In the genomic region with DNA sequence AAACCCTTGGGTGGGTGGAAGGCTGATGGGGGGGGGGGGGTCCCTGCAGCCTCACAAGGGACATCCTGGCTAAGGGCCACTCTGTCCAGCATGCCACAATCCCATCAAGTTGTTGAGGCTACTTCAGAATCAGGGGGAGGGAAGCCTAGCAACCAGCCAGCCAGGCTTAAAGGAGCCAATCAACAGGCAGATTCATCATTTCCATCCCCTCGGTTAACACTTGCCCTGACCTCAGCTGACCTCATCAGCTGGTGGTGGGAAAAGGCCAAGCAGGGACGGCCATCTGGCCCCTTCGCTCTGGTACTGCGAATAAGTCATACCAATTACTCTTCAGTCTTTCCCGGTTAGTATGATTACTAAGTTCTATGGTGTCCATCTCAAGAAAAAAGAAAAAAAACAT, we compare ENCODE assay signal across 11 mouse cellular contexts. TPM values are rescaled to one million over a fixed set of nuclear protein-coding genes. Genes with fewer than 3 reads are reported as not detected.
A peak's percentile ranks its signal among the peaks of the same experiment; 100 is the strongest.
DNase-seq lines count a peak whose midpoint lies in the region; ATAC-seq and TF ChIP-seq lines count a peak whose summit lies in the region.
"Had no signal": no experiment of that assay in that cellular context is flagged by ENCODE, and none has a peak within 500 bp of the region (broad histone marks: within the 10 kb centered on the region; RNA-seq: fewer than 3 reads in every experiment).

No protein-coding gene starts in this region.

- no peak overlapping the region for H3K4me3 ChIP-seq in forebrain, embryonic 14.5 days (ENCODE audit: low read depth, low read length)
- no peak overlapping the region for H3K4me3 ChIP-seq in midbrain, postnatal 0 days (ENCODE audit: low read depth, low read length)
- H3K4me3 ChIP-seq in intestine, postnatal 0 days (ENCODE audit: low read depth, low read length) = no peak overlapping the region
- H3K4me3 ChIP-seq: heart, embryonic 10.5 days; liver, embryonic 15.5 days had no signal

- no peak overlapping the region for H3K4me2 ChIP-seq in forebrain, embryonic 14.5 days (ENCODE audit: low read length)
- H3K4me2 ChIP-seq in midbrain, postnatal 0 days (ENCODE audit: low read depth, low read length, poor library complexity, severe bottlenecking) = no peak overlapping the region
- no peak overlapping the region for H3K4me2 ChIP-seq in intestine, postnatal 0 days (replicated peaks; ENCODE audit: low read depth)
- H3K4me2 ChIP-seq: liver, embryonic 15.5 days had no signal

- H3K4me1 ChIP-seq in forebrain, embryonic 14.5 days (ENCODE audit: control insufficient read depth, insufficient read depth, low read length) = peaks cover 20% of the 10 kb centered on the region
- peaks cover 3% of the 10 kb centered on the region; the same call in 1 of the 2 replicates for H3K4me1 ChIP-seq in midbrain, postnatal 0 days (ENCODE audit: insufficient read depth, low read length)
- no peaks in the 10 kb centered on the region for H3K4me1 ChIP-seq in intestine, postnatal 0 days (replicated peaks; ENCODE audit: control insufficient read depth, insufficient read depth, low read length)

- no peaks in the 10 kb centered on the region for H3K27me3 ChIP-seq in forebrain, embryonic 14.5 days (replicated peaks; ENCODE audit: control insufficient read depth, insufficient read depth, low read length)
- no peaks in the 10 kb centered on the region for H3K27me3 ChIP-seq in midbrain, postnatal 0 days (ENCODE audit: insufficient read depth, low read length)
- no peaks in the 10 kb centered on the region for H3K27me3 ChIP-seq in intestine, postnatal 0 days (replicated peaks; ENCODE audit: control insufficient read depth, insufficient read depth, low read length)
- H3K27me3 ChIP-seq: CH12.LX; liver, embryonic 15.5 days had no signal

- peaks cover 11% of the 10 kb centered on the region for H3K36me3 ChIP-seq in forebrain, embryonic 14.5 days (ENCODE audit: control insufficient read depth, insufficient read depth, low read length)
- H3K36me3 ChIP-seq in midbrain, postnatal 0 days (ENCODE audit: insufficient read depth, low read length) = peaks cover 9% of the 10 kb centered on the region
- no peaks in the 10 kb centered on the region; the same call in 1 of the 2 replicates for H3K36me3 ChIP-seq in intestine, postnatal 0 days (ENCODE audit: control insufficient read depth, insufficient read depth)

- peak; percentile 43 for DNase-seq in kidney, postnatal 10 days
- DNase-seq in kidney, adult 18-20 months = no peak
- peak; percentile 35 for DNase-seq in cerebellum, adult 8-10 months
- DNase-seq in forebrain, embryonic 14.5 days (ENCODE audit: low spot score) = no peak
- peak; percentile 30 for DNase-seq in midbrain, postnatal 0 days (ENCODE audit: low spot score)
- no peak for DNase-seq in spleen, adult 18-20 months
- DNase-seq in thymus, postnatal 0 days (ENCODE audit: low spot score) = no peak

- TF ChIP-seq CTCF in midbrain, postnatal 0 days (IDR thresholded peaks at IDR 0.05) = no peak
- no peak for TF ChIP-seq CTCF in intestine, postnatal 0 days (IDR thresholded peaks at IDR 0.05; ENCODE audit: low read depth)

- H3K27ac ChIP-seq in forebrain, embryonic 14.5 days (ENCODE audit: low read depth, low read length) = peak overlapping the region; percentile 54; the same call in 1 of the 2 replicates
- H3K27ac ChIP-seq in midbrain, postnatal 0 days (ENCODE audit: low read depth, low read length) = no peak overlapping the region
- no peak overlapping the region for H3K27ac ChIP-seq in intestine, postnatal 0 days (ENCODE audit: low read depth, low read length)
- H3K27ac ChIP-seq: heart, embryonic 10.5 days; liver, embryonic 15.5 days had no signal

- H3K9me3 ChIP-seq in forebrain, embryonic 14.5 days (replicated peaks; ENCODE audit: control insufficient read depth, low read length) = no peaks in the 10 kb centered on the region
- no peaks in the 10 kb centered on the region for H3K9me3 ChIP-seq in midbrain, postnatal 0 days (ENCODE audit: low read length)
- H3K9me3 ChIP-seq in intestine, postnatal 0 days (ENCODE audit: control insufficient read depth) = no peaks in the 10 kb centered on the region
- H3K9me3 ChIP-seq: heart, embryonic 10.5 days; liver, embryonic 15.5 days had no signal

- H3K9ac ChIP-seq in forebrain, embryonic 14.5 days (ENCODE audit: low read length) = no peak overlapping the region
- no peak overlapping the region for H3K9ac ChIP-seq in midbrain, postnatal 0 days (replicated peaks; ENCODE audit: low read length, poor library complexity, severe bottlenecking)
- no peak overlapping the region for H3K9ac ChIP-seq in intestine, postnatal 0 days (ENCODE audit: low read depth, low read length)
- H3K9ac ChIP-seq: liver, embryonic 15.5 days had no signal

- WGBS in forebrain, embryonic 14.5 days = 44% methylated on average over 5 of the region's 5 CpGs
- WGBS in midbrain, postnatal 0 days = 36% methylated on average over 5 of the region's 5 CpGs
- 67% methylated on average over 5 of the region's 5 CpGs for WGBS in intestine, postnatal 0 days

- ATAC-seq in forebrain, embryonic 14.5 days = no peak
- ATAC-seq in midbrain, postnatal 0 days (ENCODE audit: low FRiP score) = 0 out of 2 replicates have a peak, but pooled peaks have one; percentile 33
- no peak for ATAC-seq in intestine, postnatal 0 days

RNA-seq across cellular contexts. Expression of a gene that starts 44.8 kb away (rescaled TPM):
- polyA plus RNA-seq in forebrain, embryonic 14.5 days (2014; fragmentation: Nextera tagmentation; extraction: Ambion mirVana) = 54.1 and 58.1 TPM in 2 replicates
- 54.4 and 74.2 TPM in 2 replicates for total RNA-seq in midbrain, postnatal 0 days (2014; rRNA removed)
- 32.7 and 42.7 TPM in 2 replicates for polyA plus RNA-seq in midbrain, postnatal 0 days (2015; fragmentation: Nextera tagmentation; extraction: Ambion mirVana)
- polyA plus RNA-seq in thymus, postnatal 0 days (2015; fragmentation: Nextera tagmentation; extraction: Ambion mirVana) = 165 and 193 TPM in 2 replicates
- 10.1 and 10.8 TPM in 2 replicates for polyA plus RNA-seq in intestine, postnatal 0 days (2015; fragmentation: Nextera tagmentation; extraction: Ambion mirVana)

Comparison
In these comparisons a context has a peak if more than half of its experiments do, and no peak if none do; other contexts are left out.
1. DNase-seq: peak in kidney, postnatal 10 days (single experiment), cerebellum, adult 8-10 months (single experiment) and midbrain, postnatal 0 days (single experiment); none in kidney, adult 18-20 months (single experiment), forebrain, embryonic 14.5 days (single experiment), spleen, adult 18-20 months (0 of 2) and thymus, postnatal 0 days (single experiment).